Mouse (Mus musculus) layer of hippocampus, adult 8-10 months (tissue): ENCODE measurements around the gene Retn. TPM values are rescaled to one million over a fixed set of nuclear protein-coding genes. Genes with fewer than 3 reads are reported as not detected.

Experiments
- DNase-seq, 2 experiments: peaks; one replicate each; pipeline ENCODE4 v3.0.0; 2022; ENCODE audit warnings: low spot score in 2 of 2
- total RNA-seq, 4 experiments: library from RNA; stranded (reverse); gene quantifications; 2 replicates each; pipeline ENCODE4 v1.2.4; 2022

The Retn gene
- total RNA-seq, 4 experiments from 2014 or later, result 0.61 to 1.3 (median 0.75) TPM

DNA sequence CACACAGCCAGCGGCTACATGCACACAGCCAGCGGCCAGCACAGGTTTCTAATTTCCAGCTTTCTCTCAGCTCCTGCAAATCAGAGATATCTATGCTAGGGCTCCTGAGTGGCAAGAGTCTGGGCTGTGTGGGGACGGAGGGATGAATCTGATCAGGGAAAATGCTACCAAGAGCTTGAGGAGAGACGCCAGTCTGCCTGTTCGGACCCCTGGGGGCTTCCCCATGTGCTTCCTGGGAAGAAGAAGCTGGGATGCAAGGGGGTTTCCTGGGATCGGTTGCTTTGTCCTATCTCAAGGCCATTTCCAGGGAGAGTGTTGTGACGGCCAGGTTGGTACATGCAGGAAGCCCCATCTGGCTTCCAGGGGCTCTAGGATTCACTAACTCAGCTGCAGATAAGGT, 52.0 kb downstream of the Retn start:
- DNase-seq, result no peak

Other genes starting within 250 kb of the Retn start
- 1 to 10 TPM in 2 of 4 experiments, under 1 TPM in 2; 0.70 to 2.1 (median 1.1) TPM for gene Pex11g, start 188.1 kb upstream of the Retn start, total RNA-seq
- under 1 TPM in 2 of 4 experiments, not detected in 2; 0.49 to 0.52 TPM for gene Tex45, start 184.9 kb upstream of the Retn start, total RNA-seq
- gene Zfp358, start 162.6 kb upstream of the Retn start, total RNA-seq, result 10 to 100 TPM; 27.6 to 32.1 (median 28.0) TPM
- gene Mcoln1, start 155.3 kb upstream of the Retn start, total RNA-seq, result 10 to 100 TPM; 83.5 to 97.9 (median 89.6) TPM
- gene Pnpla6, start 140.4 kb upstream of the Retn start, total RNA-seq, result 100 to 1,000 TPM in 1 of 4 experiments, 10 to 100 TPM in 3; 66.7 to 102 (median 88.9) TPM
- gene C330021F23Rik, start 87.8 kb upstream of the Retn start, total RNA-seq, result under 1 TPM in 1 of 4 experiments, not detected in 3; 0.56 TPM
- 10 to 100 TPM; 31.9 to 34.0 (median 32.6) TPM for gene Camsap3, start 68.5 kb upstream of the Retn start, total RNA-seq
- 10 to 100 TPM; 39.1 to 45.9 (median 41.4) TPM for gene Xab2, start 34.5 kb upstream of the Retn start, total RNA-seq
- gene Pet100, start 34.2 kb upstream of the Retn start, total RNA-seq, result 100 to 1,000 TPM in 1 of 4 experiments, 10 to 100 TPM in 3; 42.2 to 100 (median 80.9) TPM
- gene Pcp2, start 30.2 kb upstream of the Retn start, total RNA-seq, result not detected
- 10 to 100 TPM; 59.8 to 87.1 (median 69.4) TPM for gene Stxbp2, start 24.8 kb upstream of the Retn start, total RNA-seq
- under 1 TPM in 2 of 4 experiments, not detected in 2; 0.25 to 0.31 TPM for gene Mcemp1, start 10.0 kb downstream of the Retn start, total RNA-seq
- gene Fcor, start 16.6 kb downstream of the Retn start, total RNA-seq, result 10 to 100 TPM in 3 of 4 experiments, 1 to 10 TPM in 1; 9.9 to 18.1 (median 14.7) TPM
- 10 to 100 TPM; 26.3 to 31.4 (median 28.6) TPM for gene Trappc5, start 20.5 kb downstream of the Retn start, total RNA-seq
- gene Fcer2a, start 38.4 kb downstream of the Retn start, total RNA-seq, result not detected
- gene Clec4g, start 64.9 kb downstream of the Retn start, total RNA-seq, result not detected
- gene Cd209a, start 93.2 kb downstream of the Retn start, total RNA-seq, result 1 to 10 TPM in 1 of 4 experiments, under 1 TPM in 1, not detected in 2; 0.34 to 1.1 TPM
- not detected for gene Cd209e, start 198.5 kb downstream of the Retn start, total RNA-seq
- gene Cd209d, start 222.8 kb downstream of the Retn start, total RNA-seq, result not detected